Mouse (Mus musculus): ENCODE results near the gene Sox12.
A peak's percentile ranks its signal among the peaks of the same experiment; 100 is the strongest.
"Not testable (repeated sequence)": the region's sequence is repeated elsewhere in the genome, so short reads cannot be mapped to it uniquely, and the experiment has no call there.

Sox12 gene

GRCm38 (mm10) chr2:152358977-152359376 is 38.9 kb downstream of the Sox12 start:
- not testable (repeated sequence) for DNase-seq (ENCODE audit: low spot score)

GRCm38 (mm10) chr2:152357254-152357653 is 40.6 kb downstream of the Sox12 start:
- no peak for DNase-seq (ENCODE audit: low spot score)

GRCm38 (mm10) chr2:152349842-152350540 is 47.9 kb downstream of the Sox12 start:
- DNase-seq (ENCODE audit: low spot score), result peak; percentile 95

GRCm38 (mm10) chr2:152349205-152349604 is 48.7 kb downstream of the Sox12 start:
- no peak for DNase-seq (ENCODE audit: low spot score)

GRCm38 (mm10) chr2:152347722-152348121 is 50.1 kb downstream of the Sox12 start:
- no peak for DNase-seq (ENCODE audit: low spot score)

GRCm38 (mm10) chr2:152346776-152347465 is 50.9 kb downstream of the Sox12 start:
- DNase-seq (ENCODE audit: low spot score), result peak; percentile 58

- no peak for DNase-seq (ENCODE audit: low spot score)
Measured at GRCm38 (mm10) chr2:152345393-152345792, 52.5 kb downstream of the Sox12 start.

GRCm38 (mm10) chr2:152344909-152345308 is 53.0 kb downstream of the Sox12 start:
- no peak for DNase-seq (ENCODE audit: low spot score)

GRCm38 (mm10) chr2:152344361-152344760 is 53.5 kb downstream of the Sox12 start:
- DNase-seq (ENCODE audit: low spot score), result peak; percentile 63

Measured in MN1 (cell line).